In genomic region chr6:126645644-126646358, GRCm38 (mm10) we compare ENCODE assay signal across 9 mouse cellular contexts. TPM values are rescaled to one million over a fixed set of nuclear protein-coding genes. Genes with fewer than 3 reads are reported as not detected.
DNase-seq lines count a peak whose midpoint lies in the region; ATAC-seq and TF ChIP-seq lines count a peak whose summit lies in the region.
"Had no signal": no experiment of that assay in that cellular context is flagged by ENCODE, and none has a peak within 500 bp of the region (broad histone marks: within the 10 kb centered on the region; RNA-seq: fewer than 3 reads in every experiment).

No protein-coding gene starts in this region.

- intact Hi-C loops in heart, postnatal 25 days (cut with DNase I) = no loop called here

- no peaks in the 10 kb centered on the region for H3K36me3 ChIP-seq in heart, embryonic 11.5 days (ENCODE audit: control insufficient read depth, insufficient read depth, low read length)
- H3K36me3 ChIP-seq in forebrain, embryonic 15.5 days = no peaks in the 10 kb centered on the region
- no peaks in the 10 kb centered on the region for H3K36me3 ChIP-seq in liver, postnatal 0 days (replicated peaks; ENCODE audit: insufficient read depth, low read length)
- H3K36me3 ChIP-seq in stomach, postnatal 0 days (ENCODE audit: control insufficient read depth, insufficient read depth, low read length) = no peaks in the 10 kb centered on the region

- H3K27ac ChIP-seq in heart, embryonic 11.5 days (ENCODE audit: low read depth, low read length) = no peak overlapping the region
- H3K27ac ChIP-seq in forebrain, embryonic 15.5 days (replicated peaks) = peak overlapping the region; percentile 50
- H3K27ac ChIP-seq in layer of hippocampus, adult 2 months = peak overlapping the region; percentile 96
- no peak overlapping the region for H3K27ac ChIP-seq in liver, postnatal 0 days (ENCODE audit: low read depth)
- H3K27ac ChIP-seq in stomach, postnatal 0 days (replicated peaks) = no peak overlapping the region

- TF ChIP-seq CTCF in layer of hippocampus, adult 2 months (conservative IDR thresholded peaks at IDR 0.05) = no peak
- TF ChIP-seq CTCF in liver, postnatal 0 days (IDR thresholded peaks at IDR 0.05; ENCODE audit: low read depth) = no peak
- no peak for TF ChIP-seq CTCF in stomach, postnatal 0 days (IDR thresholded peaks at IDR 0.05; ENCODE audit: low read depth)

- no peak overlapping the region for H3K9ac ChIP-seq in heart, embryonic 11.5 days (ENCODE audit: low read depth, low read length)
- peak overlapping the region; percentile 53 for H3K9ac ChIP-seq in forebrain, embryonic 15.5 days (replicated peaks)
- no peak overlapping the region for H3K9ac ChIP-seq in liver, postnatal 0 days (replicated peaks)
- no peak overlapping the region for H3K9ac ChIP-seq in stomach, postnatal 0 days (ENCODE audit: low read length)

- peak overlapping the region; percentile 54 for H3K4me3 ChIP-seq in heart, embryonic 11.5 days (ENCODE audit: low read depth, low read length)
- peak overlapping the region; percentile 68 for H3K4me3 ChIP-seq in forebrain, embryonic 15.5 days
- peak overlapping the region; percentile 88 for H3K4me3 ChIP-seq in layer of hippocampus, adult 2 months
- H3K4me3 ChIP-seq in liver, postnatal 0 days (ENCODE audit: low read depth, low read length) = no peak overlapping the region
- H3K4me3 ChIP-seq in stomach, postnatal 0 days (ENCODE audit: low read depth, low read length) = peak overlapping the region; percentile 42

- 2% methylated on average over 27 of the region's 27 CpGs for WGBS in heart, embryonic 11.5 days (ENCODE audit: insufficient replicate concordance)
- 1% methylated on average over 27 of the region's 27 CpGs for WGBS in forebrain, embryonic 15.5 days
- WGBS in liver, postnatal 0 days (ENCODE audit: insufficient replicate concordance) = 4% methylated on average over 27 of the region's 27 CpGs
- WGBS in stomach, postnatal 0 days = 2% methylated on average over 27 of the region's 27 CpGs

- peaks cover 25% of the 10 kb centered on the region for H3K4me1 ChIP-seq in heart, embryonic 11.5 days (ENCODE audit: control insufficient read depth, insufficient read depth, low read length)
- peaks cover 31% of the 10 kb centered on the region for H3K4me1 ChIP-seq in forebrain, embryonic 15.5 days
- 0 out of 2 replicates have a peak, but pooled peaks cover 3% of the 10 kb centered on the region for H3K4me1 ChIP-seq in liver, postnatal 0 days (ENCODE audit: insufficient read depth)
- peaks cover 3% of the 10 kb centered on the region for H3K4me1 ChIP-seq in stomach, postnatal 0 days (replicated peaks; ENCODE audit: control insufficient read depth, insufficient read depth)

- ATAC-seq in heart, embryonic 11.5 days (replicated peaks; ENCODE audit: insufficient number of reproducible peaks, low FRiP score, low TSS enrichment) = no peak; the same call in 1 of the 2 replicates
- peak; percentile 91 for ATAC-seq in forebrain, embryonic 15.5 days (replicated peaks)
- ATAC-seq in liver, postnatal 0 days = no peak
- peak; percentile 49; the same call in 1 of the 2 replicates for ATAC-seq in stomach, postnatal 0 days (ENCODE audit: low FRiP score, low TSS enrichment)
- no peak for ATAC-seq in erythroid progenitor cell, adult 5-6 weeks (replicated peaks; ENCODE audit: low FRiP score, poor library complexity, severe bottlenecking)

- no peak for DNase-seq in heart, postnatal 25 days (ENCODE audit: low spot score)
- DNase-seq in cerebellum, adult 18-20 months = peak; percentile 85 to 87
- DNase-seq in layer of hippocampus, adult 2 months (ENCODE audit: low spot score in 2 of 2) = peak; percentile 77 to 81
- peak; percentile 14 for DNase-seq in liver, postnatal 0 days
- DNase-seq in stomach, postnatal 0 days (ENCODE audit: low spot score) = peak; percentile 29

- peak overlapping the region; percentile 96 for H3K4me2 ChIP-seq in heart, embryonic 11.5 days
- H3K4me2 ChIP-seq in forebrain, embryonic 15.5 days (replicated peaks) = peak overlapping the region; percentile 97
- H3K4me2 ChIP-seq in liver, postnatal 0 days (ENCODE audit: low read depth, low read length) = peak overlapping the region; percentile 14; the same call in 1 of the 2 replicates
- H3K4me2 ChIP-seq in stomach, postnatal 0 days (replicated peaks; ENCODE audit: low read depth) = peak overlapping the region; percentile 70

- no peaks in the 10 kb centered on the region for H3K9me3 ChIP-seq in heart, embryonic 11.5 days (replicated peaks; ENCODE audit: control insufficient read depth, low read length)
- H3K9me3 ChIP-seq in forebrain, embryonic 15.5 days = no peaks in the 10 kb centered on the region
- H3K9me3 ChIP-seq in liver, postnatal 0 days (ENCODE audit: low read length) = no peaks in the 10 kb centered on the region
- no peaks in the 10 kb centered on the region for H3K9me3 ChIP-seq in stomach, postnatal 0 days (ENCODE audit: control insufficient read depth, low read length)

- H3K27me3 ChIP-seq in heart, embryonic 11.5 days (ENCODE audit: control insufficient read depth, insufficient read depth, low read length) = peaks cover 70% of the 10 kb centered on the region
- H3K27me3 ChIP-seq in forebrain, embryonic 15.5 days = peaks cover 35% of the 10 kb centered on the region
- peaks cover 57% of the 10 kb centered on the region for H3K27me3 ChIP-seq in liver, postnatal 0 days (ENCODE audit: insufficient read depth, low read length)
- peaks cover 12% of the 10 kb centered on the region for H3K27me3 ChIP-seq in stomach, postnatal 0 days (ENCODE audit: control insufficient read depth, insufficient read depth, low read length)

- no peak for TF ChIP-seq EP300 in liver, postnatal 0 days (IDR thresholded peaks at IDR 0.05; ENCODE audit: low read depth)
- TF ChIP-seq EP300 in stomach, postnatal 0 days (optimal IDR thresholded peaks at IDR 0.05) = no peak

RNA-seq across cellular contexts. Expression of gene Kcna1, which starts 0.4 kb away (rescaled TPM):
- polyA plus RNA-seq in heart, embryonic 11.5 days (2014; fragmentation: Nextera tagmentation; extraction: Ambion mirVana) = 0.08 and 0.31 TPM in 2 replicates
- 1 to 10 TPM; 2.5 to 3.2 TPM for total RNA-seq in heart, postnatal 25 days (2021)
- 4.8 and 4.9 TPM in 2 replicates for polyA plus RNA-seq in forebrain, embryonic 15.5 days (2015; fragmentation: Nextera tagmentation; extraction: Ambion mirVana)
- 100 to 1,000 TPM; 115 to 119 TPM for total RNA-seq in layer of hippocampus, adult 2 months (2021)
- polyA plus RNA-seq in liver, postnatal 0 days (2015; fragmentation: Nextera tagmentation; extraction: Ambion mirVana) = not detected in 2 replicates
- 0.62 and 0.69 TPM in 2 replicates for polyA plus RNA-seq in stomach, postnatal 0 days (2015; fragmentation: Nextera tagmentation; extraction: Ambion mirVana)
- not detected in 2 replicates for total RNA-seq in erythroid progenitor cell, adult 5-6 weeks (2015; ENCODE audit: low replicate concordance)
- total RNA-seq in erythroid progenitor cell, adult 5-6 weeks (2017; ENCODE audit: low replicate concordance) = not detected in 2 replicates
- total RNA-seq: CH12.LX had no signal

Comparison
In these comparisons a context has a peak if more than half of its experiments do, and no peak if none do; other contexts are left out.
1. ATAC-seq: peak in forebrain, embryonic 15.5 days (single experiment) and stomach, postnatal 0 days (single experiment); none in heart, embryonic 11.5 days (single experiment), liver, postnatal 0 days (single experiment) and erythroid progenitor cell, adult 5-6 weeks (single experiment).
2. H3K27ac ChIP-seq: peak in forebrain, embryonic 15.5 days (single experiment) and layer of hippocampus, adult 2 months (single experiment); none in heart, embryonic 11.5 days (single experiment), liver, postnatal 0 days (single experiment) and stomach, postnatal 0 days (single experiment).
3. H3K4me2 ChIP-seq: peak in every context shown above with its lines; median percentile 97 in forebrain, embryonic 15.5 days; 96 in heart, embryonic 11.5 days; 70 in stomach, postnatal 0 days; 14 in liver, postnatal 0 days.